Mouse (Mus musculus): ENCODE results near the gene H2-Q1.
"Not testable (repeated sequence)": the region's sequence is repeated elsewhere in the genome, so short reads cannot be mapped to it uniquely, and the experiment has no call there.

DNA sequence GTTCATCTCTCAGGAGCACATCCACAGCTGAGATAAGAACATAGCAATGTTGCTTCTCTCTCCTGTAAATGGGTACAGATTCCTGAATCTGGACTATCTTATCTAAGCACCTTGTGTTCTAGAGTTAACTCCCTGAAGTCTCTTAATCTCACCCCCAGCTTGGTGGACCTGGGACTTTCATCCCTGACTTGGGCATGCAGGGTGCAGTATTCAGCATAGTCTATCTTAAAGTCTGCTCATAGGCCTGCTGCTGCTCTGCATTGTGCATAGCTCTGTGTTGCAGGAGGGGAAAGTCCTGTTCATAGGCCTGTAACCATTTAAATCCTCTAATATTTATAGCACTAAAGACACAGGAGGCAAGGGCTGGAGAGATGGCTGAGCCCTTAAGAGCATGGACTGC is 5.8 kb downstream of the H2-Q1 start:
- not testable (repeated sequence) for TF ChIP-seq POLR2A (IDR thresholded peaks at IDR 0.05; ENCODE audit: borderline replicate concordance, low read depth, low read length); CTCF (IDR thresholded peaks at IDR 0.05; ENCODE audit: low read depth, low read length)

Measured in bone marrow macrophage, adult 2 months (primary cell).